Mouse (Mus musculus): ENCODE measurements around the gene Rexo1.
"Not testable (repeated sequence)": the region's sequence is repeated elsewhere in the genome, so short reads cannot be mapped to it uniquely, and the experiment has no call there.

The Rexo1 gene

DNA sequence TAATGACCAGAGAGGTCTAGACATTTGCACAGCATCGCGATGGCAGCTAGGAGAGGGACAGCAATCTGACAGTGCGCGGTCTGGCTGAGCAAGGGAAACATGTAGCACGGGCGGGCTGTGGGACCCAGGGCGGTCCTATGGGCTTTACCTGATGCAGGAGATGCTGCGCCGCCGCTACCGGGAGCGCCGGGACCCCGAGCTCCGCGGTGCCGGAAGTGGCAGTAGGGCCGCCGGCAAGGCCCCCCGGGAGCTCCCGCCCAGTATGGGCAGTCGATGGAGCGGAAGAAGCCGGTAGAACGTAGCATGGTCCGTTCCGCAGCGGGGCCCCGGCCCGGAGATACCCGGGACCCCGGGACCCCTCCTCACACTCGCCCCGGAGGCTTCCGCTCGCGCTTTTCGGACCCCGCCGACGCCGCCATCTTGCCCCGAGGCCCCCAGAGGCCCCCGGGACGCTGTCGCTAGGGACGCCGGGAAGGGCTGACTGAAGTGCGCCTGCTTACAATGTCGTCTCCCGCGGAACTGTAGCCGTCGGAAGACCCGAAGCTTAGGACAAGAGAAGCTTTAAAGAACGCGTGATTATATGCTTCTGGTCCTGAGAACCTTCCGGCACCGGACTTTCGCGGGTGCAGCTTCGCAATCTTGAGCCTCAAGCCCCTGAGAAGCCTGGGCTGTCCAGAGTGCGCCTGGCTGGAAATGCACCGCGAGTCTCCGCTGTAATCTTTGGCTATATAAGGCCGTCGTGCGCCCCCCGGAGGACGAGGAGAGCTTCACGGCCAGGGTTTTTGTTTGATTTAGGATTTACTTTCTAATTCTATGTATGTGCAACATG is at the start of gene Rexo1:
Gene Rexo1, minus strand, starts transcription at position 445 of the 829 bp plus-strand sequence.
- DNase-seq (ENCODE audit: low read depth, low spot score): peak; percentile 91

GRCm38 (mm10) chr10:80611024-80611423 is 49.7 kb upstream of the Rexo1 start:
- DNase-seq (ENCODE audit: low read depth, low spot score): no peak

- no peak for DNase-seq (ENCODE audit: low read depth, low spot score)
Observed at GRCm38 (mm10) chr10:80610116-80610785, 48.9 kb upstream of the Rexo1 start.

DNA sequence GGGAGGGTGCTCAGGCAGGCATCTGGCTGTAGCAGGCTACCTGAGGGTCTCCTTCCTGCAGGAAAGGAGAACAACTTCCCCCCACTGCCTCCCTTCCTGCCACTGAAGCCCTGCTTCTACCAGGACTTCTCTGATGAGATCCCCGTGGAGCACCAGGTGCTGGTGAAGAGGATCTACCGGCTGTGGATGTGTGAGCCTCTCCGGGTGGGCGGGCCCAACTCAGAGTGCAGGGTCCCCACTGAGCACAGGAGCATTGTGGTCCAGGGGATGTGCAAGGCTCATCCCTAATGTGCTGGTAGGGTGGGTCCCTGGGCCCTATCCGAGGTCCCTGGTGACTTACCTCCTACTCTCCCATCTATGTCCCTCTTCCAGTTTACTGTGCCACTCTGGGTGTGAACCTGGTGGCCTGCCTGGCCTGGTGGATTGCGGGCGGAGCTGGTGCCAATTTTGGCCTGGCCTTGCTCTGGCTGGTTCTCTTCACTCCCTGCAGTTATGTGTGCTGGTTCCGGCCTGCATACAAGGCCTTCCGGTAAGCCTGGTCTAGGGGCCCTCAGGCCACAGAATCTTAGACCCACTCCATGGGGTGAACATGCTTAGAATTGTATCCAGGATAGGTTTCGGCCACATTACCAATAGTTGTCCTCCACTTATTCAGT is 48.0 kb upstream of the Rexo1 start:
- no peak for DNase-seq (ENCODE audit: low read depth, low spot score)

GRCm38 (mm10) chr10:80608435-80608834 is 47.1 kb upstream of the Rexo1 start:
- DNase-seq (ENCODE audit: low read depth, low spot score): no peak

- DNase-seq (ENCODE audit: low read depth, low spot score): no peak
Observed at GRCm38 (mm10) chr10:80606737-80607350, 45.5 kb upstream of the Rexo1 start.

- DNase-seq (ENCODE audit: low read depth, low spot score): no peak
Observed at GRCm38 (mm10) chr10:80606306-80606705, 44.9 kb upstream of the Rexo1 start.

- not testable (repeated sequence) for DNase-seq (ENCODE audit: low read depth, low spot score)
Observed at GRCm38 (mm10) chr10:80605721-80606120, 44.4 kb upstream of the Rexo1 start, which contains the start of gene Gm49322. Gene Gm49322 (plus strand): TSS chr10:80606021.

GRCm38 (mm10) chr10:80604988-80605387 is 43.6 kb upstream of the Rexo1 start:
- no peak for DNase-seq (ENCODE audit: low read depth, low spot score)

GRCm38 (mm10) chr10:80604001-80604509 is 42.7 kb upstream of the Rexo1 start:
- DNase-seq (ENCODE audit: low read depth, low spot score): no peak

GRCm38 (mm10) chr10:80603364-80603763 is 42.0 kb upstream of the Rexo1 start:
- no peak for DNase-seq (ENCODE audit: low read depth, low spot score)

DNA sequence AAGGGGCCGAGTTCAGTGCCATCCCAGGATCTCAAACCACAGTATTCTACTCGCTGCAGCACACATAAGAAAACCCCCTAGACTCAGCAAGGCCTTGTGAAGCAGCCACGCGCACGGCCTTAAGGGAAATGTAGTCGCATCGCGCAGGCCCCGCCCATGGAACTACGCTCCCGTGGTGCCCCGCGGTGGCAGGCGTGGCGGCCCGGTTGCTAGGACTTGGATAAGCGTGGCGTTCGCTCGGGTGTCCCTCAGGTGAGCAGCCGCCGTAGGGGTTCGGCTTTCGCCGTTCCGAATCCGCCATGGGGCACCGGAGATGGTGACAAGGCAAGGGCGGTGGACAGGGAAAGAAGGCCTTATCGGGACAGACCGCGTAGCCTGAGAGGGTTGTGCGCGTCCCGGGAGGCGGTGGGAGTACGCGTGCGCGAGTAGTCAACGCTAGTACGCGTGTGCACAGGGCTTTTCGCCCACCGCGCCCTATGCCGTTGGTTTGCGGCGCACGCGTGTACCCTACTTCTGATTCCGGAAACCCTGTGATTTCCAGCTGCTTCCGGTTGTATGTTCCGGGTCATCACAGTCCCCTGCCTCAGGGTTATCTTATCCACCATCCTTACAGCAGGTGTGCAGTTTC is 41.5 kb upstream of the Rexo1 start, which contains the start of the genes Scamp4 and Adat3:
Gene Scamp4, plus strand, starts transcription at position 175 of the 628 bp plus-strand sequence.
Gene Adat3, plus strand, starts transcription at position 183 of the 628 bp plus-strand sequence.
- DNase-seq (ENCODE audit: low read depth, low spot score): peak; percentile 87

DNA sequence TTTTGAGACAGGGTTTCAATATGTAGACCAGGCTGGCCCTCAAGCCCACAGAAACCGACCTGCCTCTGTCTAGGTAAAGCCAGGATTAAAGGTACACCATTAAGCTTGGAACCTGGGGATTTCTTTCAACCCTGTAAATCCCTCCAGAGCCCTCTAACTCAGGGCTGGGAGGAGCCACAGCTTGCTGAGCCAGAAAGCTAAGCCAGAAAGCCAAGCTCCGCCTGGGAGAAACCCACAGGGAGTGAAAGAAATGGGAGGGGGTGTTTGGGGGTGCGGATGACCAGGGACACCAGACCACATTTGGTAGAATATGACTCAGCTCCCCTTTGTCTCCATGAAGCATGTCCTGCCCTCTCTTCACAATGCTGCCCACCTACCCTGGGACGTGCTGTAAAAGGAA is 35.0 kb upstream of the Rexo1 start:
- no peak for DNase-seq (ENCODE audit: low read depth, low spot score)

- DNase-seq (ENCODE audit: low read depth, low spot score): peak; percentile 98
Observed at GRCm38 (mm10) chr10:80589879-80590854, 28.8 kb upstream of the Rexo1 start, which contains the start of gene Abhd17a. Gene Abhd17a (minus strand): TSS chr10:80590341.

DNA sequence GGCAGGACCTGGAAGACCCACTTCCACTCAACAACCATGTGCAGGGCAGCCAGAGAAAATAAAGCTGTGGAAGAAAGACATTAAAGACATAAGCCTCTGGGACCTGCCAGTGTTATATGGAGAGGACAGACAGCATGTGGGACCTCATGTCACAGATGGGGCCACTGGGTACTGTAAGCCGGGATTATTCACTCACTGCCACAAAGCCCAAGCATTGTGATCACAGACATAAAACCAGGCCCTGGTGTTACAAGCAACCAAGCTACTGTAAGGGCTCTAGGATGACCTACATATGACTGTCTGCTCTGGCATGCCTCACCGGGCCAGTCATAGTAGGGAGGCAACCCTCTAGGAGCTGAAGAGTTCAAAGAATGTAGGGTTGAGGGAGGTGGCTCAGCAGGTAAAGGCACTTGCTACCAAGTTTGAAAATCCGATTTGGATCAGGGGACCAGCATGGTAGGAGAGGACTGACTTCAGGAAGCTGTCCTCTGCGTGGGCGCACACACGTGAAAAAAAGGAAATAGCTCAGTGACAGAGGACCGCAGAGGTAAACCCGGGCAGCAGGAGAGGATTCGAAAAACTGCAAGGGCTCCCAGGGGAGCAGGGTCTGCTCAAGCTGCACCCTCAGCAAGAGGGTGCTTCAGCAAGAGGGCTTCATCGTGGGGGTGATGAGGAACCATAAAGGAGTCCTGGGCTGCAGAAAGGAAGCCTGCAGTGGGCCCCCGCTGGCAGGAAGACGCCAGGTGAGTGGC is 27.9 kb upstream of the Rexo1 start:
- no peak for DNase-seq (ENCODE audit: low read depth, low spot score)

DNA sequence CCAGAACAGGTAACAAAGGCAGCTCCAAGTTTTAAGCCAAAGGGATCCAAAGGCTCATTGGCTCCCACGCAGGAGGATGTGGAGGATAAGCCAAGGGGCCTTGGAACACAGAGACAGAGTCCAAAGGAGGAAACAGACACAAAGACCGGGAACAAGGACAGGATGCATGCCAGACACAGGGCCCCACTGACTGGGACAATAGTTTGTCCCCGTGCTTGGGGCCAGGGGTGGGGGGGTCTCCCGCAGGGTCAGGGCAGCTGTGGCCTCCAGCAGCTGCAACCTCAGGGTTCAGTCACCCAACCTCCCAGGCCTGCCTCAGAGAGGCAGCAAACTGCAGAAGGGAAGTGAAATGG is 25.9 kb upstream of the Rexo1 start:
- DNase-seq (ENCODE audit: low read depth, low spot score): no peak

GRCm38 (mm10) chr10:80586407-80587304 is 25.3 kb upstream of the Rexo1 start:
- DNase-seq (ENCODE audit: low read depth, low spot score): no peak

- no peak for DNase-seq (ENCODE audit: low read depth, low spot score)
Observed at GRCm38 (mm10) chr10:80585581-80585980, 24.2 kb upstream of the Rexo1 start.

Data from retina, postnatal 7 days (tissue).